Mouse (Mus musculus) thymus, postnatal 10 days (tissue): Measurements from ENCODE around the gene Nbl1.

Experiments
- DNase-seq, 2 experiments: peaks; one replicate each; pipeline ENCODE4 v3.0.0; 2021; ENCODE audit warnings: low spot score in 2 of 2

The Nbl1 gene

GRCm38 (mm10) chr4:139064831-139065230 is 28.0 kb downstream of the Nbl1 start:
- no peak for DNase-seq

- no peak for DNase-seq
Observed at GRCm38 (mm10) chr4:139059569-139059968, 33.2 kb downstream of the Nbl1 start.

- no peak for DNase-seq
Observed at GRCm38 (mm10) chr4:139058029-139058428, 34.8 kb downstream of the Nbl1 start.

DNA sequence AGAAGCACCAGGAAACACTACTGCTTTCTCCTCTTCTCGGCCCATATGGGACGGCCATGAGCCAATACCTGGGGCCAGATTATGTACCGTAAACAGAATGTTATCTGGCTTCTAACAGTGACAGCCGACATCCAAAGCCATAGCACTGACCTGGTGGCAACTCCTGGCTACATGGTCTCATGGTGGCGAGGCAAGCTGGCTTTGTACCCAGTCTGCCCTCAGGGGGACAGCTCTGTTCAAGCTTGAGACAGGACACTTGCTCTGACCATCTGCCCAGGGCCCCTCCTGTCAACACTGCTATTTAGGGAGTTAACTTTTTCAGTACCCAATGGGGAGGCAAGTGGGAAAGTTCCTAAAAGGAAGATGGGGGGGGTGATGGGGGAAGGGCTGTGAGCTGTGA is 35.5 kb downstream of the Nbl1 start:
- no peak for DNase-seq

DNA sequence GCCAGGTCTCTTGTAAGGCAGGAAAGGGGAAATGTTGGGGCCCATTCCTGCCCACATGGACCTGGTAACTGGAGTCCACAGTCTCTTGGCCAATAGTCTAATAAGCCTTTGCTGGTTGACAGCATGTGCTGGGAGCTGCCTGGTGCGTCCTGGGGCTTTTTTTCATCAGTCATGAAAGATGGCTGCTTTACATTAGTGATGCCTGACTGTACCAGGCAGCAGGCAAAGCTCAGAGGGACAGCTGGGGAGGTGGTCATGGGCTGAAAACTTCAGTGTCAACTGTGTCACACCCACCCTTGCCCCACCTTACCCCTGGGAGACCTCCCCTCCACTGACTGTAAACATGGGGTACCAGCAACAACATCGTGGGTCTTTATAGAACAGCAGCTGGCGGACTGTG is 37.0 kb downstream of the Nbl1 start:
- no peak for DNase-seq

- no peak for DNase-seq
Observed at GRCm38 (mm10) chr4:139055336-139055735, 37.5 kb downstream of the Nbl1 start.

GRCm38 (mm10) chr4:139054300-139054923 is 38.4 kb downstream of the Nbl1 start:
- no peak for DNase-seq

DNA sequence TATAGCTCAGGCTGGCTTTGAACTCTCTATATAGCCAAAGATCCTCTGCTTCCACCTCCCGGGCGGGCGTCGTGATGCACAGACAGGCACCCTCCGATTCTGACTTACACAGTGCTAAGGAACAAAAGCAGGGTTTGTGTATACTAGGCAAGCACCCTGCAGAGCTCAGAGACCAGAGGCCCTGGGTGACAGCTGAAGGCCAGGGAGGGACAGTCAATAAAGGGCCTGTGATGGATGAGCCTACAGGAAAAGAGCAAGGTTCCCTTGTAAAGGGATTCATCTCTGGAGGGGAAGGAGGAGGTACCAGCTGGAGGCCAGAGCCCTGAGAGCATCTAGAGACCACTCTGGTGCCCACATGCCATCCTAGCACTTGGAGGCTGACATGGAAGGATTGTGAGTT is 39.4 kb downstream of the Nbl1 start:
- no peak for DNase-seq

DNA sequence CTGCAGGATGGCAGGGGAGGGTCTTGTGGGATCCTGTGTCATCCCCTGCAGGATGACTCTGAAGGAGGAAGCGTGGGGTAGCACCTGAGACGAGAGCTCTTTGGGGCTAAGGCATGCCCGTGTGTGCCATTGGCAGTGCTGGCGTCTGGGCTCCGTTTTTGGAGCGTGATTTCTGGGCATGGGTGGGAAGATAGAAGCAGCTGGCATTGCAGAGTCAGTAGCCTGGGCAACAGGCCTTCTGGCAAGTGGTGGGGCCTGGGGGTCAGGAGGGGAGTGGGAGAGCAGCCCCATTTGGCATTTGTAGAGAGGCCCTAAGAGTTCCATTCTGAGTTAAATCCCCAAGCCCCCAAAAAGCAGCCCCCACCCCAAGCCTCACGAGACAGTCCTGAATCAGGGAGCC is 40.0 kb downstream of the Nbl1 start:
- DNase-seq, result no peak

- no peak for DNase-seq
Observed at GRCm38 (mm10) chr4:139048518-139048917, 44.3 kb downstream of the Nbl1 start.

GRCm38 (mm10) chr4:139046354-139046753 is 46.4 kb downstream of the Nbl1 start:
- no peak for DNase-seq

GRCm38 (mm10) chr4:139044566-139044965 is 48.2 kb downstream of the Nbl1 start:
- DNase-seq, result no peak

DNA sequence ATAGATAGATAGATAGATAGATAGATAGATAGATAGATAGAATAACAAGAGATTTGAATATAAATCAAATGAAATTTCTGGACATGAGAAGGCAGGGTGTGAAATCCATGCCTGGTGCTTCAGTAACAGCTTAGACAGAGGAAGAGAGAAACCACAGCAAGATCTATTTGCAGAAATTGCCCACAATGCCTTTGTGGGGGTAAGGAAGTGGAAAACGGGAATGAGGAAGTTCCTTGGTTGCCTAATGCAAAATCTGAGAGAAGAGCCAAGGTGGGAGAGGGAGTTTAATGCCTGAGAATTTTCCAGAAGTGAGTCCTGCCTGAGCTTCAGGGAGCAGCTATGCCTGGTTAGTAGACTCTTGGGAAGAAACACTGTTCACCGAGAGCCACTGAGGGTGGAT is 49.2 kb downstream of the Nbl1 start:
- no peak for DNase-seq

DNA sequence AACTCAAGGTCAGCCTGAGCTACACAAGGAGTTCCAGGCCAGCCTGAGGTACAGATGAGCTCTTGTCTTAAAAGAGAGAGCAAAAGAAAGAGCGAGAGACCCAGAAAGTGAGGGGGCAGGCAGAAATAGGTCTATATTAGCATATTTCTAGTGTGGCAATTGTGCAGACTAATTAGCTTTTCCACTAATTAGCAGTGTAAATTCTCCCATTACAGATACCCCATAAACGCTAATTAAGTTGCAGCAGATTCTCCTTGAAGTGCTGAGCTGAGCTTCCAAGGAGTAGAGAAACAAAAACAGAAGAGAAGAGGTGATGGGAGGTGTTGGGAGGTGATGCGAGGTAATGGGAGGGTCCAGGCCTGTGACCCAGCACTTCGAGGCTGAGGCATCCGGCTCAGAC is 50.2 kb downstream of the Nbl1 start:
- DNase-seq, result no peak

DNA sequence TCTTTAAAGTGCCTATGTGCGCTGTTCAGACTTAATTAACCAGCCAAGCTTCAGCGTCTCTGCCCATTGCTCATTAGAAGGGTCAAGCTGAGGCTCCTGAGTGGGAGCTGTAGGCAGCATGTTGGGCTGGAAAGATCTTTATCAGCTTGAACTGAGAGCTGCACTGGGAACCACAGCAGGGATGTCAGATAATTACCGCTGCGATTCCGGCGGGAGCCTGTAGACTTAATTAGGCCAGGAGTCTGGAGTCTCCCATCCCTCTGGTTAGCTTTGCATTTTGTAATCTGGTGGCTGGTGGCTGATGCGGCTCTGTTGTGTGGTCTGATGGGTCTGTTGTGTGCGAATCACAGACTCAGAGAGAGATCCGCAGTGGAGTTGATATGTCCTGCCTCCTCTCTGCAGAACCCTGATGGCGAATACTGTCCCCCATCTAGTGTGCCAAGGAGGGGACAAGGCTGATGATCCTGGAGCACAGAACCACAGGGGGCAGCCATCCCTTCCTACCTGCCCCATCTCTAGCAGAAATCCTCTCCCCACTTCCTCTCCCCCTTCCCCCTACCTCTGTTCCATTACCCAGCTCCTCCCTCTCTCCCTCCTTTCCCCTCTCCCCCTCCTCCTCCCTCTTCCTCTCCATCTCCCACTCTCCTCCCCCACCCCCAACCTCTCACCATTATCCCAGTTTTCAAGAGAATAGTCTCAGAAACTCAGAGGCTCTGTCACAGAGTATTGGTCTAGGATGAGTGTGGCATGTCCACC is 52.5 kb downstream of the Nbl1 start:
- DNase-seq, result no peak

GRCm38 (mm10) chr4:139037795-139038607 is 54.8 kb downstream of the Nbl1 start:
- DNase-seq, result no peak

DNA sequence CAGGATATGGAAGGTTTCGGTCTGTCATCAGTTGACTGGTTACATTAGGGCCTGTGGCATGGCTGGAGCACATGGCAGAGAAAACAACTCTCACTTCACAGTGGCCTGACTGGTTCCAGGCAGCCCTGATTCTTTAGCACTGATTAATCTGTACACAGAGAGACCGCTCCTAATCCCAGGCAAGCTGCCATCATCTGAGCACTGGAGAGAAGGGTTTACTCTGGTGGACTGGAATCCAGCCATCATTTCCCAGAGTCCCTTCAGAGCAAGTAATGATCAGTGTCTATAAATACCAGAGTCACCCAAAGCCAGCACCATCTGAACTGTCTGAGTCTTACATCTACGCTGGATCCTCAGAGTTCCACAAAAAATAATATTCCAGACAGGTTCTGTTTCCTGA is 57.0 kb downstream of the Nbl1 start:
- DNase-seq, result no peak

- DNase-seq, result no peak
Observed at GRCm38 (mm10) chr4:139034942-139035341, 57.9 kb downstream of the Nbl1 start.

DNA sequence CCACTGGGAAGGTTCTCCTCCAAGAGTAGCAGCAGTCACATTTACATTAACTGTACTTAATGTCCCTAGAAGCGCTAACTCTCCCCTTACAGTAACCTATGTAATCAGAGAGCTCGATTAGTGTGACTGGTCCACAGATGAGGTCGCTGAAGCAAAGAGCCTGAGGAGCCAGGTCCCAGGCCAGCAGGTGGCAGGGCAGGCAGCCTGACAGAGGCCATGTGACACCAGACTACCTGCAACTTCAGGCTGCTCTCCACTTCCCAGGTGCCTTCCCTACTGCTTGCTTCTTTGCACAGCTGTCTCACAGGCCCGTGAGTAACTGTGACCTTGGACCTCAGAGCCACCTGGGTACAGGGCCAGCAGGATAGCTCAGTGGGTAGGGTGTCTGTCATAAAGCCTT is 58.3 kb downstream of the Nbl1 start:
- DNase-seq, result no peak

DNA sequence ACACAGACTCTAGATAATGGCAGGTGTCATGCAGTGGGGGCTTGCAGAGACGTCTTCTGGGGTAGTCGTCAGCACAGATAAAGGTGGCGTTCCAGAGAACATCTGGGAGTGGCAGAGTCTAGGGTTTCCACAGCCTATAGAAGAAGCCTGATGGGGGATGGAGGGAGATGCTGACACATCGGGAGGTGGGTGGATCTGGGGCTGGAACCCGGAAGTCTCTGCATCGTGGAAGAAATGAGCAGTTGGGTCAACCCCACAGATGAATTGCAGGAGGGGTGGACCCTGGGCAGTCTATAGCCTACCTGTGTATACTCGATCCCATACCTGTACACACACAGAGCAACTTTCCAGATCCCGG is 58.8 kb downstream of the Nbl1 start:
- DNase-seq, result no peak

DNA sequence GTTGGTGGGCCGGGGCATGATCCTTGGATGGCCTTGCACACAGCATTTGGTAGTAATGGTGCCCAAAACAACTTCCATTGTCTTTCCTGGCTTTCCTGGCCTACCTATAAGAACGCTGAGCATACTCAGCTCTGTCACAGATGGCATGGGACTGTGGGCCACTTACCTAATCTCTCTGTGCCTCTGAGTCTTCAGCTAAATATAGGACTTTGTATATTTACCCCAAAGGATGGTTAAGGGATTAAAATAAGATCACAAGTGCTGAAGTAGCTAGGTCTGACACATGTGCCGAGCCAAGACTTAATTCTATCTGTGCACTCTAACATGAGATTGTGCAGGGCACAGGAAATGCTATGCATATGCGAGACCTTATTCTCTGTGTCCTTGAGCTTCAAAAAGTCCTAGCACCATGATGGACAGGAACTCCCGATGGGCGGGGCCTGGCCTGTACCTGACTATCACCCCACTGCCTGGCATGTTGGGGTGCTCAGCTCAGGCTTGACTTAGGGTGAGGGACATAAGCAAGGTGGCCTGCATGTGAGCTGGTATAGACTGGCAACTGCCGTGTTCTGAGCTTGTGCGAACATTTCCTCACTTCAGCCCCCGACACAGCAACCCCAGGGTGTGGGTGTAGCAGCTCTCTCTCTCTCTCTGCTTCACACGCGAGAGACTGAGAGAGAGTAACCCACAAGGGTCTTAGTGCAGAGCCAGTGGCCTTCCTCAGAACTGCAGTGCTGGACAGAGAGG is 59.4 kb downstream of the Nbl1 start:
- no peak for DNase-seq

DNA sequence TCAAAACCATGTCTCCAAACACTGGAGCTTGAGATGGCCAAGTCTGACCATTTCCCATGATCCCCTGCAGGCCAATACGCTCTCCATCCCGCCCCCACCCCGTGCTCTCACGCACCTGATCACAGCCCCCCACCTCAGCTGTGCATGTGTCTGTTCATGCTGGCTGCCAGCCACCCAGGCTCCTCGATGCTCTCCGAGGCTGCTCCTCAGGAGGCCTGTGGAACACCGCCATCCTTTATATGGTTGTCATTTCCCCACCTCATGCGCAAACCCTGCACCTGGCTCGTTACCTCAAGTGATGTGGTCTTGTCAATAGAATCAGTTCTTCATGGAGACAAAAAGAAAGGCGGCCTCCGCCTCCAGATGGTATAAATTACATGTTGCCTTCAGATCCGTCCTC is 60.3 kb downstream of the Nbl1 start:
- DNase-seq, result no peak
